Mouse (Mus musculus) heart, postnatal 14 days (tissue): ENCODE results near the gene Ang5. TPM values are rescaled to one million over a fixed set of nuclear protein-coding genes. Genes with fewer than 3 reads are reported as not detected.
"Not testable (repeated sequence)": the region's sequence is repeated elsewhere in the genome, so short reads cannot be mapped to it uniquely, and the experiment has no call there.

Experiments used
- DNase-seq, 2 experiments: peaks; one replicate each; pipeline ENCODE4 v3.0.0; 2021 to 2022
- intact Hi-C: fragments of 180-260 bp; cut with DNase I; formaldehyde crosslinking; loops from one replicate; pipeline ENCODE4 v1.15.1; 2025
- long read RNA-seq, 2 experiments: library from polyadenylated mRNA; stranded (forward); transcript quantifications; one replicate each; pipeline ENCODE4 v2.0.0; 2021
- total RNA-seq, 2 experiments: library from RNA; stranded (reverse); gene quantifications; 2 replicates each; pipeline ENCODE4 v1.2.3; 2021

The Ang5 gene
- not detected for total RNA-seq
- long read RNA-seq, experiment 1: 0 reads
- long read RNA-seq, experiment 2: 0 reads

GRCm38 (mm10) chr14:43956769-43957168 is at the start of gene Ang5:
Gene Ang5 (plus strand): TSS chr14:43957069.
- DNase-seq, intact Hi-C loops: not testable (repeated sequence)

- DNase-seq, intact Hi-C loops: not testable (repeated sequence)
Observed at GRCm38 (mm10) chr14:43918214-43918613, 38.7 kb upstream of the Ang5 start.

- DNase-seq, intact Hi-C loops: not testable (repeated sequence)
Observed at GRCm38 (mm10) chr14:43923459-43923858, 33.4 kb upstream of the Ang5 start, which contains the start of gene Ear10. Gene Ear10 (minus strand): TSS chr14:43923559.

GRCm38 (mm10) chr14:43924688-43925403 is 32.0 kb upstream of the Ang5 start, which contains the start of gene Gm8113:
Gene Gm8113 (plus strand): TSS chr14:43925390.
- DNase-seq: peak; percentile 53 to 63
- intact Hi-C loops: not testable (repeated sequence)

- intact Hi-C loops, DNase-seq: not testable (repeated sequence)
Observed at GRCm38 (mm10) chr14:43925404-43925950, 31.4 kb upstream of the Ang5 start.

GRCm38 (mm10) chr14:43932991-43933390 is 23.9 kb upstream of the Ang5 start:
- DNase-seq: peak; percentile 24 to 49
- intact Hi-C loops: loop anchor here (10.0 kb wide), 1 partner anchor 52 kb away; no protein-coding TSS in a partner anchor

- not testable (repeated sequence) for DNase-seq
- intact Hi-C loops: loop anchor here (10.0 kb wide), 1 partner anchor 51 kb away; no protein-coding TSS in a partner anchor
Observed at GRCm38 (mm10) chr14:43933399-43933798, 23.5 kb upstream of the Ang5 start.

GRCm38 (mm10) chr14:43953382-43953781 is 3.5 kb upstream of the Ang5 start:
- DNase-seq, intact Hi-C loops: not testable (repeated sequence)

GRCm38 (mm10) chr14:43955074-43955473 is 1.8 kb upstream of the Ang5 start:
- not testable (repeated sequence) for DNase-seq

GRCm38 (mm10) chr14:43983454-43983853 is 26.6 kb downstream of the Ang5 start:
- intact Hi-C loops: loop anchor here (10.0 kb wide), 1 partner anchor 49 kb away; no protein-coding TSS in a partner anchor
- DNase-seq: peak in 1 of 2 experiments; percentile 0

More at GRCm38 (mm10) chr14:43955074-43955473, 1.8 kb upstream of the Ang5 start:
- intact Hi-C loops: not testable (repeated sequence)

- intact Hi-C loops: loop anchor here (10.0 kb wide), 1 partner anchor 49 kb away; no protein-coding TSS in a partner anchor
- peak; percentile 54 to 73 for DNase-seq
Observed at GRCm38 (mm10) chr14:43983897-43984296, 27.0 kb downstream of the Ang5 start.

- intact Hi-C loops: loop anchor here (10.0 kb wide), 1 partner anchor 51 kb away; no protein-coding TSS in a partner anchor
- DNase-seq: no peak
Observed at GRCm38 (mm10) chr14:43986147-43986546, 29.3 kb downstream of the Ang5 start.

GRCm38 (mm10) chr14:43987404-43987803 is 30.5 kb downstream of the Ang5 start:
- intact Hi-C loops: loop anchor here (10.0 kb wide), 1 partner anchor 53 kb away; no protein-coding TSS in a partner anchor
- peak; percentile 69 to 84 for DNase-seq

- intact Hi-C loops, DNase-seq: not testable (repeated sequence)
Observed at GRCm38 (mm10) chr14:43998455-43999000, 41.7 kb downstream of the Ang5 start.

GRCm38 (mm10) chr14:44001600-44001999 is 44.7 kb downstream of the Ang5 start:
- DNase-seq: no peak
- intact Hi-C loops: no loop called here

GRCm38 (mm10) chr14:44002169-44002568 is 45.3 kb downstream of the Ang5 start, which contains the start of gene Ang6:
Gene Ang6 (minus strand): TSS chr14:44002269.
- no peak for DNase-seq
- intact Hi-C loops: no loop called here

GRCm38 (mm10) chr14:44008021-44008420 is 51.2 kb downstream of the Ang5 start:
- DNase-seq, intact Hi-C loops: not testable (repeated sequence)

GRCm38 (mm10) chr14:44009686-44010085 is 52.8 kb downstream of the Ang5 start:
- intact Hi-C loops, DNase-seq: not testable (repeated sequence)
